Mouse (Mus musculus): ENCODE results near the gene Mphosph10.

Gene Mphosph10

DNA sequence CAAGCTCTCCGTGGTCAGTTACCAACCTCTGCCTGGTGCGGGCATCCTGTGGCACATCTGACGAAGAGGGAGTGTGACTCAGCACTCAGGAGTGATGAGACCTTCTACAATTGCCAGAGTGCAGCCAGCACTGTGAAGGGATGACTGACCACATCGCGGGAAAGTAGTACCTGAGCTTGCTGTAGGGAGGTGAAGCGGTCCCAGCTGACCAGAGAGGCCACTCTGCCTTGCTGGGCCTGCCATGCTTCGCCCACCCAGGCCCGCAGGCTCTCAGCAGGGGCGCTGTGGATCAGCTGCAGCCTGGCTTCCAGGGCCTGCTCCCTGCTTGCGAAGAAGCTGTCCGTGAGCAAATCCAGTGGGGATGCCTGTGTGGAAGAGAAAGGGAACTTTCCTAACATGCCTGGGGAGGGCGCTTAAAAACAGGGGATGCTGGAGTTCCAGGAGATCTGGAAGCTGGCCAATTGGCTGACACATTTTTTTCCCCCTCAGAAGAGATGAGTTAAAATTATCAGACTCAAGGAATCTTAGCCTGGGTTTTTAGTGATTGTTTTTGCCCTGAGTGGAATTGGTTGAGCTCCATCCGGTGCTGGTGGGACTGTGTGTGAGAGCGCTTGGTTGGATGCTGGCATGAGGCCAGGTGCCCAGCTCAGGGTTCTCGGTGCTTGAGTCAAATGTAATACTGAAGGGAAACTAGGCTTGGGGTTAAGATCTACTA, 42.8 kb downstream of the Mphosph10 start:
- DNase-seq: peak; percentile 36

DNA sequence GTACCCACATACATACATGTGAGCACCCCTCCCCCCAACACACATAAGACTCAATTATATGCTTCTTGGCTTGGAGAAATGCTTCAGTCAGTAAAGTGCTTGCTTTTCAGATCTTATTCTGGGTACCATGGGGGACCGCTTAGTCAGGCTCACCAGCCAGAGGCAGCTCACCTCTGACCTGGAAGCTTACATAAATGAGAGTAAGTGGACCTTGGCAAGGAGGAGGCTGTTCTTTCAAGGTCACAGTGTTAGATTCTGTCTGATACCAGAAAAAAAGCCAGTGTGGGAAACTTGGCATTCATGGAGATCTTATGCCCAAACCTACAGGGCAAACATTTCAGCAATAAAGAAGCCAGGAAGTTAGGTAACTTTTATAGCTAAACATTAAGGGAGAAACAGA, 44.3 kb downstream of the Mphosph10 start:
- DNase-seq: peak; percentile 25

DNA sequence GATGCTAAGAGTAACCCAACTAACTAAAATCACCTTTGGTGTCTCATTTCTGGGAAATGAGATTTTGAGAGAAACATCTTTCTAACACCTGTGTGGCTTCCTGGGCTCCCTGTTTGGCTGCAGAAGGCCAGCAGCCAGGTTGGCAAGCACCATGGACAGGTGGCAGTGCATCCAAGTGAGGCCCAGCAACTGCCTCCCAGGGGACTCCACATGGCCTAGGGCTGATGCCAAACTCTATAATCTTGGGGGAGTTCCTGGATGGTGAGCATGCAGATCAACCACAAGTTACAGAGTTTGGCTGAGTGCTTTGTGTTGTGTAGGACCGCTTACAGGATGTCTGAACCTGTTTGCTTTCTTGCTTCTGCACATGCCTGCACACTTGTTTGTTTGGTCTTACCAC, 59.4 kb downstream of the Mphosph10 start:
- no peak for DNase-seq

DNA sequence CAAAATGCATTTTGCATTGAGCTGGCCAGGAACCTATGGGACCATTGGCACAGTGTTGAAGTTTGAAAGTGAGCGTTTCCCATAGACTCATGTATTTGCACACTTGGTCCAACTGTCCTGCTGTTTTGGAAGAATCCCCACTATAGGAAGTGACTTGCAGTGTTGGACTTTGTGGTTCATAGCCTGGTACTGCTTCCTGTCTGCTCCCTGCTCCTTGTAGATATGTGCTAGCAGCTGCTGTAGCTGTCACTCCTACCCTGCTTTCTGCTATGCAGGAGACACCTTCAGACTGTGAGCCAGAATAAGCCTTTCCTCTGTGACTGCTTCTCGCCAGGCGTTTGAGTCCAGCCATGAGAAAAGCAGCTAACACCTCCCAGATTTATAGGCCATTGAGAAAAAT, 60.8 kb downstream of the Mphosph10 start:
- no peak for DNase-seq

DNA sequence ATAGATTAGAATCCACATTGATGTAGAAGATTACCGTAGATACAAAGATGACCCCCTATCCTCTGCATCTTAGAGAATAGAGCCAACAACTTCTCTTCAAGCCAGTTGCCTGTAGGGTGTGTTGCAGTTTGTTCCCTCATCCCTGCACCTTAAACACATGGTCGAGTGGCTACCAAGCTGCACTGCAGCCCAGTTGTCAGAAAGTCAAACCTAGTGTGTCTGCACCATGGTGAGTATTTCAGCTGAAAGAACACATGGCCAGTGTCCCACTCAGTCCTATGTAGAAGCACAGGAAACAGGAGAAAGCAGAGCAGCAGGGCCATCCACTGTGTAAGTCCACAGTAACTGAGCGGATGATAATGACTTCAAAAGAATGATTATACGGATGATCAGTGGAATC, 64.6 kb downstream of the Mphosph10 start:
- DNase-seq: no peak

DNA sequence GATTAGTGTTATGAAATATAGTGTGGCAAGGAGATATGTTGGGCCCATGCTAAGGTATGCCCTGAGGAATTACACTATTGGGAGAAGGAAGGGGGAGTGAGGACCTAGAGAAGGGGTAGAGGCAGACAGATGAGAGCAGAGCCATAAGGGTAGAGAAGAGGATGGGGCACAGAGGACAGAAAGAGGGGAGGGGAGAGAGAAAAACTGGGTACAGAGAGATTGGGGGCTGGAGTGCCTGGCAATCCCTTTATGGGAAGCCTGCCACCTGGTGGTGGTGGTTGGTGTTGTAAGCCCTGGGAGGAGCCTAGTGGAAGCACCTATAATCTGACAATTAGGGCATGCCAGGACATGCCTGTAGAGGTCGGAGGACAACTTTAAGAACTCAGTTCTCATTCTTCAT, 65.2 kb downstream of the Mphosph10 start:
- DNase-seq: peak; percentile 82
